Mouse (Mus musculus): Measurements from ENCODE around the gene Sprtn. TPM values are rescaled to one million over a fixed set of nuclear protein-coding genes. Genes with fewer than 3 reads are reported as not detected.

Gene Sprtn
- polyA plus RNA-seq, 1 experiment from 2014 or later, result 8.3 TPM

DNA sequence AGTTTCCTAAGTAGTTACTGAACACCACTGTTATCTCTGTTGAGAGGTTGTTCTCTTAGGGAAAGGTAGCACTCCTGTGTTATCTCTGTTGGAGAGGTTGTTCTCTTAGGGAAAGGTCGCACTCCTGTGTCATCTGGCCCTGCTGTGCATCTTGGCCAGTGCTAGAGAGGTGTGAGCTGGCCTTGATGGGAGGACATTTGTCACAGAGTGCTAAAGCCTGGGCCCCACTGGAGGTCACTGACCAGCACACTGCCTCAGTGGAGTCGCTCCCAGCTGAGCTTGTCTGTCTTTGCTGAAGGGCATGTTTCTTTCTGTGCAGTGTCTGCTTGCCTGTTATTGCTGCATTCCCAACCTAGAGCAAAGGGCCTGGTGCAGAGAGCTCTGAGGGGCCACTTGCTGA lies 30.6 kb upstream of the Sprtn start:
- no peak overlapping the region for H3K27ac ChIP-seq (ENCODE audit: low read length)
- peaks cover 7% of the 10 kb centered on the region for H3K4me1 ChIP-seq (ENCODE audit: control insufficient read depth, insufficient read depth, low read length)
- H3K4me2 ChIP-seq (ENCODE audit: low read depth, low read length), result no peak overlapping the region
- no peak overlapping the region for H3K9ac ChIP-seq (ENCODE audit: low read length)
- H3K9me3 ChIP-seq (replicated peaks; ENCODE audit: control insufficient read depth, low read length), result no peaks in the 10 kb centered on the region
- 69% methylated on average over 2 of the region's 2 CpGs for WGBS
- no peak overlapping the region for H3K4me3 ChIP-seq (replicated peaks; ENCODE audit: low read length)
- ATAC-seq (ENCODE audit: insufficient read depth, low FRiP score), result no peak
- H3K27me3 ChIP-seq (ENCODE audit: control insufficient read depth, insufficient read depth, low read length), result no peaks in the 10 kb centered on the region
- H3K36me3 ChIP-seq (ENCODE audit: control insufficient read depth, insufficient read depth, low read length), result no peaks in the 10 kb centered on the region

DNA sequence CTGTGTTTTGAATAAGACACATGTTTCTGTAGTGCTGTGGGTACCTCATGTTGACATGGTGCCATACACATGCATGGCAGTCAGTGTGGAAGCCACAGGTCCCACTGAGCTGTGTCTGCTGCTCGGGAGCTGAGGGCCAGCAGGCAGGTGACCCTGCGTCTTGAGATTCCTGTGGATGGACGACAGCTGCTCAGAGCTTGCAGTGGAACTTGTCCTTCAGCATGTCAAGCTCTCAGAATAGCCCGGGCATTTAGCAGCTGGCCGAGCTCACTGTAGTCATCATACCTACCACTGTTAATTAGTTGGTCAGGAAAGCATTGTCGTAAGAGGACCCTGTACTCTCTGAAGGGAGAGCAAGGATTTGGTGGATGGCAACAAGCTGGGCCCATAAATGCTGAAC lies 28.0 kb upstream of the Sprtn start:
- ATAC-seq (ENCODE audit: insufficient read depth, low FRiP score), result no peak
- no peak overlapping the region for H3K4me2 ChIP-seq (ENCODE audit: low read depth, low read length)
- H3K27me3 ChIP-seq (ENCODE audit: control insufficient read depth, insufficient read depth, low read length), result no peaks in the 10 kb centered on the region
- H3K27ac ChIP-seq (ENCODE audit: low read length), result no peak overlapping the region
- H3K9ac ChIP-seq (ENCODE audit: low read length), result no peak overlapping the region
- WGBS, result 70% methylated on average over 6 of the region's 6 CpGs
- H3K4me1 ChIP-seq (ENCODE audit: control insufficient read depth, insufficient read depth, low read length), result no peaks in the 10 kb centered on the region
- no peak overlapping the region for H3K4me3 ChIP-seq (replicated peaks; ENCODE audit: low read length)
- H3K36me3 ChIP-seq (ENCODE audit: control insufficient read depth, insufficient read depth, low read length), result peaks cover 13% of the 10 kb centered on the region; the same call in 1 of the 2 replicates
- H3K9me3 ChIP-seq (replicated peaks; ENCODE audit: control insufficient read depth, low read length), result no peaks in the 10 kb centered on the region

DNA sequence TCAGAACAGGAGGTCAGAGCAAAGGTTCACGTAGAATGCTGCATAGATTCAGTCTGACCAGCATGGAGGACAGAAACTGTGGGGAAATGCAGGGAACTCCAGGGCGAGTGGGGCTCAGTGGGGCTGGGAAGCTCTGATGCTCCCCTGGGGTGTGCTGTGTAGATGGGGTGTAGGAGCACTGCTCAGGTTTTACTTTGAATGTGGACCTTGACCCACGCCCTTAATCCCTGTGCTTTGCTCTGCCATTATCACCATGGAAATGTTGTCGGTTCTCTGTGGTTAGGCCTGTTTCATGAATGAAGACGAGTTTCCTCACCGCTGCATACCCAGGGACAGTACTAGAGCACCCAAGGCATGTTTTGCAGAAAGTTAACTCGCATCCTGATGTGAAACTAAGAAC lies 26.2 kb upstream of the Sprtn start:
- no peaks in the 10 kb centered on the region for H3K9me3 ChIP-seq (replicated peaks; ENCODE audit: control insufficient read depth, low read length)

DNA sequence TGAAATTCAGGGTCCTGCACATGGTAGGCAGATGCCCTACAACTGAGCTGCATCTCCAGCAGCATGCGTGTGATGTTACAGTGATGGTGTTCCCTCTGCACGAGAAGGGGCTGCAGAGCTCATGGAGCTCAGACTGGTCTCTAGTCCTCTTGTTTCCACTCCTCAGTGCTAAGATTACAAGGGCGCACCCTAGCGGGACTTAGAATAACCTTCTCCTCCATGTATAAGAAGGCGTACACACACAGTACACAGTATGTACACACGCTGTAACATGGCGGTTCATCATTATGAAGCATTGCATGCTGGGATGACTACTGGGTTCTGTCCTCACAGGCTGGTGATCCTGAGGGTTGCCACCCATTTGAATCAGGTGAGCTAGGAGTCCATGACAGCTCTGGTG lies 25.6 kb upstream of the Sprtn start:
- 89% methylated on average over 7 of the region's 7 CpGs for WGBS
- no peaks in the 10 kb centered on the region for H3K9me3 ChIP-seq (replicated peaks; ENCODE audit: control insufficient read depth, low read length)
- H3K36me3 ChIP-seq (ENCODE audit: control insufficient read depth, insufficient read depth, low read length), result peaks cover 23% of the 10 kb centered on the region
- H3K27me3 ChIP-seq (ENCODE audit: control insufficient read depth, insufficient read depth, low read length), result no peaks in the 10 kb centered on the region
- H3K27ac ChIP-seq (ENCODE audit: low read length), result no peak overlapping the region
- no peak for ATAC-seq (ENCODE audit: insufficient read depth, low FRiP score)
- H3K4me2 ChIP-seq (ENCODE audit: low read depth, low read length), result no peak overlapping the region
- no peak overlapping the region for H3K9ac ChIP-seq (ENCODE audit: low read length)
- H3K4me3 ChIP-seq (replicated peaks; ENCODE audit: low read length), result no peak overlapping the region
- H3K4me1 ChIP-seq (ENCODE audit: control insufficient read depth, insufficient read depth, low read length), result no peaks in the 10 kb centered on the region

More for the DNA sequence above, 26.2 kb upstream of the Sprtn start:
- H3K27ac ChIP-seq (ENCODE audit: low read length), result no peak overlapping the region
- H3K4me1 ChIP-seq (ENCODE audit: control insufficient read depth, insufficient read depth, low read length), result no peaks in the 10 kb centered on the region
- H3K27me3 ChIP-seq (ENCODE audit: control insufficient read depth, insufficient read depth, low read length), result no peaks in the 10 kb centered on the region
- no peak overlapping the region for H3K4me2 ChIP-seq (ENCODE audit: low read depth, low read length)
- H3K36me3 ChIP-seq (ENCODE audit: control insufficient read depth, insufficient read depth, low read length), result peaks cover 19% of the 10 kb centered on the region; the same call in 1 of the 2 replicates
- no peak overlapping the region for H3K4me3 ChIP-seq (replicated peaks; ENCODE audit: low read length)
- no peak overlapping the region for H3K9ac ChIP-seq (ENCODE audit: low read length)
- ATAC-seq (ENCODE audit: insufficient read depth, low FRiP score), result no peak
- 88% methylated on average over 7 of the region's 7 CpGs for WGBS

DNA sequence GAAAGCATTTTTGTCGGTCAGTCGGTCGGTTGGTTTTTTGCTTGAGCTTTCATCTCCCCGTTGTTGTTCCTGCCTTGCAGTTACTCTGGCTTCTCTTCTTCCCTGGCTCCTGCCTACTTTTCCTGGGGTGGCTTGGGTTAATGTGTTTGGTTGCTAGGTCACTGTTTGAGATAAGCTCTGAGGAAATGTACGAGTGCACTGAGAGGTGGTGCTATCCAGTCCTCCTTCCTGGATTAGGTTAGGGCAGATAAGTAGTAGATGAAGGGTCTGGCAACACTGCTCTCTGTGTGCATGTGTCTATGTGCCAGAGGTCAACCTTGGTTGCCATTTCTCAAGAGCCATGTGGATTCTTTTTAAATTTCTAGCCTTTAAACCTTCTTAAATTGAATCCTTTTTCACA lies 25.0 kb upstream of the Sprtn start:
- Histone ChIP-seq H3K4me1 (ENCODE audit: control insufficient read depth, insufficient read depth, low read length) (no peaks in the 10 kb centered on the region), H3K9ac (ENCODE audit: low read length) (no peak overlapping the region), H3K36me3 (ENCODE audit: control insufficient read depth, insufficient read depth, low read length) (peaks cover 28% of the 10 kb centered on the region), H3K4me3 (replicated peaks; ENCODE audit: low read length) (no peak overlapping the region), H3K27ac (ENCODE audit: low read length) (no peak overlapping the region), H3K4me2 (ENCODE audit: low read depth, low read length) (no peak overlapping the region), H3K9me3 (replicated peaks; ENCODE audit: control insufficient read depth, low read length) (no peaks in the 10 kb centered on the region), H3K27me3 (ENCODE audit: control insufficient read depth, insufficient read depth, low read length) (no peaks in the 10 kb centered on the region)
- peak; percentile 73 for ATAC-seq (ENCODE audit: insufficient read depth, low FRiP score)
- WGBS, result 67% methylated on average over 5 of the region's 5 CpGs

DNA sequence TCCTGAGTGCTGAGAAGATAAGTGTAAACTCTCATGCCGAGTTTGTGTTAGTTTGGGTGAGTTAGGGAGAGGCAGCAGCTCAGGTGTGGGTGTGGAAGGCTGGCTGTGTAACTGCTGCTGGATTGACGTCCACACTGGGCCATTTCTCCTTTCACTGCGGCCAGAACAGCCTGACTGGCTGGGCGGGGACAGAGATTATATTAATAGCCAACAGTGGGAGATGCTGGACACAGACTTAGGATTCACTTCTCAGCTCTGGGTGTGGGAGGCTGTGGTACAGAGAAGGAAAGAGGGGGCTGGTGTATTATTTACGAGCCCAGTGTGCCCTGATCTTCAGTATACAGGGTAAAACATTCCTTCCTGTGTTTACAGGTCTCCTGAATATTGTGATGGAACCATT lies 19.5 kb upstream of the Sprtn start:
- Histone ChIP-seq H3K4me3 (replicated peaks; ENCODE audit: low read length) (no peak overlapping the region), H3K27ac (ENCODE audit: low read length) (no peak overlapping the region), H3K9ac (ENCODE audit: low read length) (no peak overlapping the region), H3K27me3 (ENCODE audit: control insufficient read depth, insufficient read depth, low read length) (no peaks in the 10 kb centered on the region), H3K36me3 (ENCODE audit: control insufficient read depth, insufficient read depth, low read length) (peaks cover 58% of the 10 kb centered on the region), H3K4me2 (ENCODE audit: low read depth, low read length) (no peak overlapping the region), H3K4me1 (ENCODE audit: control insufficient read depth, insufficient read depth, low read length) (no peaks in the 10 kb centered on the region), H3K9me3 (replicated peaks; ENCODE audit: control insufficient read depth, low read length) (no peaks in the 10 kb centered on the region)
- no peak for ATAC-seq (ENCODE audit: insufficient read depth, low FRiP score)
- 77% methylated on average over 5 of the region's 5 CpGs for WGBS

DNA sequence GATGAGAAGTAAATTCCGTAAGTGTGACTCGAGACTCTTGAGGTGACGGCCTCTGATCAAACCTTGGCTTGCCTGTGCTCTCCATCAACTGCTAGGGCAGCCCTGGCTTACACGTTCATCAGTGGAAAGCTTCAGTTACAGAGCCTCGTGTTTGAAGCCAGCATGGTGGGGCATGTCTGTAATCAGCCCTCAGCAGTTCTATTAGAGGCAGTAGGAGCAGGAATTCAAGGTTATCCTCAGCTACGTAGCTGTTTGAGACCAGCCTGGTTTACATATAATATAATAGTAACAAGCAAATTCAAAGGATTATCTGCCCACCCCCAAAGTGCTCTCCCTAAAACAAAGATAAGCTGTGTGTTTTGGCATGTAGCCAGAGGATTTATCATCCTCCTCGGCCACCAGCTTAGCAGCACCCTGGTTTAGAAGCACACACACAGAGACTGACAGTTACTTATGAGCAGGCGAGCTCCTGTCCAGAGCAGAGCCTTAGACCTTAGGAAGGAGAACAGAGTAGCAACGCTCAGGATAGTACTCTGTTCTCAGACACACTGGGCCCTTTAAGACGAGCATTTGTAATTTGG lies 18.6 kb upstream of the Sprtn start:
- WGBS, result 65% methylated on average over 10 of the region's 10 CpGs
- Histone ChIP-seq H3K4me1 (ENCODE audit: control insufficient read depth, insufficient read depth, low read length) (no peaks in the 10 kb centered on the region), H3K9me3 (replicated peaks; ENCODE audit: control insufficient read depth, low read length) (no peaks in the 10 kb centered on the region), H3K9ac (ENCODE audit: low read length) (no peak overlapping the region), H3K4me2 (ENCODE audit: low read depth, low read length) (no peak overlapping the region), H3K27me3 (ENCODE audit: control insufficient read depth, insufficient read depth, low read length) (no peaks in the 10 kb centered on the region), H3K27ac (ENCODE audit: low read length) (no peak overlapping the region), H3K36me3 (ENCODE audit: control insufficient read depth, insufficient read depth, low read length) (peaks cover 55% of the 10 kb centered on the region), H3K4me3 (replicated peaks; ENCODE audit: low read length) (no peak overlapping the region)
- ATAC-seq (ENCODE audit: insufficient read depth, low FRiP score), result no peak; the same call in 1 of the 2 replicates

DNA sequence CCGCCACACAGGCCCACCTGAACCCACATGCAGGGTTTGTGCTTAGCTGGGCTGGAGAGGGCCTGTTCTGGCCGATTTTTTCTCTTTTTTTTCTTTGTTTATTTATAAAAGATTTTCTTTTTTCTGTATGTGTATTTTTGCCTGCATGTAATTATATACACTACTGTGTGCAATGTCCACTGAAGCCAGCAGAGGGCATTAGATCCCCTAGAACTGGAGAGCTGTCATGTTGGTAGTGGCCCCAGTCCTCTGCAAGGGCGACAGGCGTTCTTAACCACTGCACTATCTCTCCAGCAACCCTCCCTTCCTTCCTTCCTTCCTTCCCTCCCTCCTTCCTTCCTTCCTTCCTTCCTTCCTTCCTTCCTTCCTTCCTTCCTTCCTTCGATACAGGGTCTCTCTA lies 9.3 kb upstream of the Sprtn start:
- WGBS, result 88% methylated on average over 5 of the region's 5 CpGs
- Histone ChIP-seq H3K9ac (ENCODE audit: low read length) (no peak overlapping the region), H3K9me3 (replicated peaks; ENCODE audit: control insufficient read depth, low read length) (no peaks in the 10 kb centered on the region), H3K27ac (ENCODE audit: low read length) (no peak overlapping the region), H3K27me3 (ENCODE audit: control insufficient read depth, insufficient read depth, low read length) (no peaks in the 10 kb centered on the region), H3K4me2 (ENCODE audit: low read depth, low read length) (no peak overlapping the region), H3K36me3 (ENCODE audit: control insufficient read depth, insufficient read depth, low read length) (peaks cover 34% of the 10 kb centered on the region), H3K4me1 (ENCODE audit: control insufficient read depth, insufficient read depth, low read length) (no peaks in the 10 kb centered on the region), H3K4me3 (replicated peaks; ENCODE audit: low read length) (no peak overlapping the region)
- ATAC-seq (ENCODE audit: insufficient read depth, low FRiP score), result no peak

DNA sequence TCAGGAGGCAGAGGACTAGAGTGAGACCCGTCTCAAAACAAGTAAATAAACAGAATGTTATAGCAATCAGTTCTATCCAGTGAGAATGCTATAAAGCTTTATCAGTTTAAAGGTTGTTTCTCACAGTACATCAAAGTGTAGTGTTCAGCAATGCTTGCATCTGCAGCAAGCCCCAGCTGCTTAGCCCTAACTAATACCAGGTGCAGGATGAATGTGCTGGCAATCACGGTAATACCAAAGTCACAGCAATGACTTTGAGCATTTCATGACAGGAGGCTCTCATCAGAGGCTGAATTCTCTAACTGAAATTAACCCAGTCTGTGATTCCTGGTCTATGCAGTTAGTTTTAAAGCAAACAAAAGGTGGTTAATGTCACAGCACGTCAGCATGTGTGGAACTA lies 5.1 kb upstream of the Sprtn start:
- peaks cover 10% of the 10 kb centered on the region; the same call in 1 of the 2 replicates for H3K4me1 ChIP-seq (ENCODE audit: control insufficient read depth, insufficient read depth, low read length)
- H3K4me2 ChIP-seq (ENCODE audit: low read depth, low read length), result no peak overlapping the region
- no peak overlapping the region for H3K9ac ChIP-seq (ENCODE audit: low read length)
- H3K36me3 ChIP-seq (ENCODE audit: control insufficient read depth, insufficient read depth, low read length), result peaks cover 16% of the 10 kb centered on the region
- no peaks in the 10 kb centered on the region for H3K9me3 ChIP-seq (replicated peaks; ENCODE audit: control insufficient read depth, low read length)
- 62% methylated on average over 3 of the region's 3 CpGs for WGBS
- no peak overlapping the region for H3K27ac ChIP-seq (ENCODE audit: low read length)
- no peak for ATAC-seq (ENCODE audit: insufficient read depth, low FRiP score)
- no peak overlapping the region for H3K4me3 ChIP-seq (replicated peaks; ENCODE audit: low read length)
- no peaks in the 10 kb centered on the region for H3K27me3 ChIP-seq (ENCODE audit: control insufficient read depth, insufficient read depth, low read length)

Data from stomach, embryonic 16.5 days (tissue).